9 mouse cellular contexts compared by ENCODE assay signal in the genomic region with DNA sequence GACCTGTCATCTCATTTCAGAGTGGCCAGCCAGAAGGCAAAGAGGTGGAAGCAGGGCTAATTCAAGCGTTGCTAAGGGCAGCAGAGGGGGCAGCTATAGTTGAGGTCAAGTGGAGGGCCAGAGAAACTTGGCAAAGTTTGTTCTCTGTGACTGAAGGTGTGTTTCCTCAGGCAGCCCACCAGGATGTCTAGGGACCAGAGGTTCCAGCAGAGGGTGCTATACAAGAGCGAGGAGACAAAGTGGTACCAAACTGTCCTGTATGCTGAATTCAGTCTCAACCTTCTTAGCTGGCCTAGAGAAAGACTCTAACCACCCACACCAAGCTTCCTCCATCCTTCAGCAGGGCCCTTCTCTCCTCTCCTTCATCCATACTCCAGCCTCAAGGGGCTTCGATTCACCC.
A peak's percentile ranks its signal among the peaks of the same experiment; 100 is the strongest.
DNase-seq lines count a peak whose midpoint lies in the region; TF ChIP-seq lines count a peak whose summit lies in the region.
"Had no signal": no experiment of that assay in that cellular context is flagged by ENCODE, and none has a peak within 500 bp of the region (broad histone marks: within the 10 kb centered on the region; RNA-seq: fewer than 3 reads in every experiment).

No protein-coding gene starts in this region.

- intact Hi-C loops in gastrocnemius, adult 2 months (cut with DNase I): no loop called here

- no peak overlapping the region for H3K27ac ChIP-seq in gastrocnemius, adult 2 months
- H3K27ac ChIP-seq: liver, embryonic 15.5 days had no signal

- peak; percentile 58 for TF ChIP-seq CTCF in gastrocnemius, adult 2 months (IDR thresholded peaks at IDR 0.05)
- peak; percentile 54 for TF ChIP-seq CTCF in lung, adult 2 months (IDR thresholded peaks at IDR 0.05; ENCODE audit: insufficient read depth, low read length)

- DNase-seq in gastrocnemius, adult 2 months: no peak
- DNase-seq in gastrocnemius, postnatal 10 days: no peak
- DNase-seq in lung, adult 2 months: no peak
- DNase-seq in lung, postnatal 25 days (ENCODE audit: low spot score): no peak
- DNase-seq in NIH3T3 (ENCODE audit: low read depth): peak; percentile 45
- peak; percentile 16 for DNase-seq in naive thymus-derived CD4-positive, alpha-beta T cell, adult 2 months (ENCODE audit: low read depth)
- no peak for DNase-seq in yolk sac, embryonic 10.5 days (ENCODE audit: low spot score)
- no peak for DNase-seq in urinary bladder, postnatal 36 days (ENCODE audit: low spot score in 2 of 2)

- TF ChIP-seq POLR2A in lung, adult 2 months (IDR thresholded peaks at IDR 0.05; ENCODE audit: borderline replicate concordance, extremely low read depth, low read depth, low read length): no peak

- no peak overlapping the region for H3K4me3 ChIP-seq in gastrocnemius, adult 2 months
- no peak overlapping the region for H3K4me3 ChIP-seq in lung, adult 2 months (replicated peaks; ENCODE audit: extremely low read depth, low read depth, low read length)
- H3K4me3 ChIP-seq: liver, embryonic 15.5 days had no signal

- H3K4me1 ChIP-seq in lung, adult 2 months (ENCODE audit: control insufficient read depth, insufficient read depth, low read length): peaks cover 5% of the 10 kb centered on the region

- 29% methylated on average over 3 of the region's 3 CpGs for WGBS in lung, adult 2 months

Comparison
In these comparisons a context has a peak if more than half of its experiments do, and no peak if none do; other contexts are left out.
1. DNase-seq: peak in NIH3T3 (single experiment) and naive thymus-derived CD4-positive, alpha-beta T cell, adult 2 months (single experiment); none in gastrocnemius, adult 2 months (single experiment), gastrocnemius, postnatal 10 days (single experiment), lung, adult 2 months (single experiment), lung, postnatal 25 days (single experiment), yolk sac, embryonic 10.5 days (single experiment) and urinary bladder, postnatal 36 days (0 of 2).